ENCODE assay signal across 15 mouse cellular contexts in the genomic region with DNA sequence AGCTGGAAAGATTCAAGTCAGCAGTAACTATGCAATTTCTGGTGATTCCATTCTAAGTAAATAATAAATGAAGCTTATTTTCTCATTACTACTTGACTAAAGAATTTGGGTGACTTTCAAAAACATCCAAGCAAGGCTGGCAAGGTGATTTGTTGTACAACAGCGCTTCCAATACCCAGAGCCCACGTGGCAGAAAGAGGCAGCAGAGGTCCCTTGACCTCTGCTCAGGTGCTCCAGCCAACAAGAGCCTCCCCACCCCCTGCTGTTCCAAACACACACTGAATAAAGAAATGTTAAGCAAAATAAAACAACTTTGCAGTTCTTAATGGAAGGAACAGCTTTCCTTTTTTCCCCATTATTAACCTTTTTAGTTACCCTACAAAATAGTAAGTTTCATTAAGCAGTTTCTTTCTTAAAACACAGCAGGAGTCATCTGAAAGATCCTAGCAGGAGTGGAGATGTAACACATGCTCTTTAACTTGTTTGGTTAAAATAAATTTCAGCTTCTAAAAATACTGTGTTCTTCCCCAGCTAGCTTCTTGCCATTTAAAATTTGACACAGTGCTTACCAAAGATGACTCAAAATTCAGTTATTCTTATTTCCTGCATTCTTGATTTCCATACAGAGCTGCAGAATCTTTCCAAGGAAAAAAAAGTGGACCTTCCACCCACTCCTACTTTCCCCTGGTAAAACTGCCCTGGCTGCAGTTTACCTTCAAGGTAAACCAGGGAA.
DNase-seq lines count a peak whose midpoint lies in the region; ATAC-seq and TF ChIP-seq lines count a peak whose summit lies in the region.
"Had no signal": no experiment of that assay in that cellular context is flagged by ENCODE, and none has a peak within 500 bp of the region (broad histone marks: within the 10 kb centered on the region; RNA-seq: fewer than 3 reads in every experiment).

No protein-coding gene starts in this region.

- H3K4me2 ChIP-seq in kidney, embryonic 14.5 days (replicated peaks; ENCODE audit: low read depth, low read length) = no peak overlapping the region
- no peak overlapping the region for H3K4me2 ChIP-seq in liver, embryonic 16.5 days (ENCODE audit: low read depth, low read length)
- H3K4me2 ChIP-seq: forebrain, embryonic 12.5 days; hindbrain, embryonic 15.5 days had no signal

- TF ChIP-seq CTCF in kidney, adult 2 months (conservative IDR thresholded peaks at IDR 0.05; ENCODE audit: insufficient read depth, insufficient read length, low read depth, low read length) = peak; percentile 31; the same call in 1 of the 2 replicates
- TF ChIP-seq CTCF in cortical plate, adult 2 months (IDR thresholded peaks at IDR 0.05; ENCODE audit: extremely low read depth, insufficient read depth, low read length) = no peak

- H3K27ac ChIP-seq in kidney, adult 2 months (ENCODE audit: insufficient read depth, low read depth, low read length) = peak overlapping the region; percentile 77
- no peak overlapping the region for H3K27ac ChIP-seq in kidney, embryonic 14.5 days (ENCODE audit: low read depth, low read length)
- H3K27ac ChIP-seq in cortical plate, adult 2 months (ENCODE audit: insufficient read depth, low read length) = peak overlapping the region; percentile 94
- H3K27ac ChIP-seq in liver, embryonic 16.5 days (ENCODE audit: low read length) = 0 out of 2 replicates have a peak overlapping the region, but pooled peaks have one; percentile 10
- H3K27ac ChIP-seq: forebrain, embryonic 12.5 days; hindbrain, embryonic 15.5 days had no signal

- 25% methylated on average over 2 of the region's 2 CpGs for WGBS in kidney, adult 2 months
- 35% methylated on average over 2 of the region's 2 CpGs for WGBS in kidney, embryonic 14.5 days
- 58% methylated on average over 2 of the region's 2 CpGs for WGBS in liver, embryonic 16.5 days (ENCODE audit: insufficient replicate concordance)

- no peak overlapping the region for H3K4me3 ChIP-seq in kidney, adult 2 months (ENCODE audit: insufficient read depth, low read depth, low read length)
- H3K4me3 ChIP-seq in kidney, embryonic 14.5 days (ENCODE audit: low read length) = no peak overlapping the region
- H3K4me3 ChIP-seq in cortical plate, adult 2 months (ENCODE audit: insufficient read depth, low read length) = no peak overlapping the region
- H3K4me3 ChIP-seq in liver, embryonic 16.5 days (ENCODE audit: low read depth, low read length) = no peak overlapping the region
- H3K4me3 ChIP-seq: forebrain, embryonic 12.5 days; hindbrain, embryonic 15.5 days; megakaryocyte, embryonic 14.5 days had no signal

- no peak for ATAC-seq in kidney, embryonic 14.5 days (ENCODE audit: low FRiP score, low TSS enrichment)
- ATAC-seq in liver, embryonic 16.5 days (ENCODE audit: low read depth) = no peak
- ATAC-seq in erythroblast, adult 5-6 weeks (replicated peaks; ENCODE audit: low FRiP score, poor library complexity, severe bottlenecking) = no peak
- ATAC-seq: midbrain, embryonic 16.5 days had no signal

- TF ChIP-seq POLR2A in kidney, adult 2 months (IDR thresholded peaks at IDR 0.05; ENCODE audit: low read depth, low read length) = no peak
- TF ChIP-seq POLR2A in cortical plate, adult 2 months (IDR thresholded peaks at IDR 0.05; ENCODE audit: extremely low read depth, insufficient read depth, low read length) = no peak

- peaks cover 23% of the 10 kb centered on the region for H3K4me1 ChIP-seq in kidney, adult 2 months (ENCODE audit: control insufficient read depth, insufficient read depth, low read length)
- H3K4me1 ChIP-seq in kidney, embryonic 14.5 days (ENCODE audit: control insufficient read depth, insufficient read depth, low read length) = 0 out of 2 replicates have a peak, but pooled peaks cover 4% of the 10 kb centered on the region
- peaks cover 9% of the 10 kb centered on the region; the same call in 1 of the 2 replicates for H3K4me1 ChIP-seq in cortical plate, adult 2 months (ENCODE audit: control insufficient read depth, insufficient read depth, low read length)
- H3K4me1 ChIP-seq in liver, embryonic 16.5 days (ENCODE audit: control insufficient read depth, low read depth, low read length) = peaks cover 26% of the 10 kb centered on the region
- H3K4me1 ChIP-seq: forebrain, embryonic 12.5 days; hindbrain, embryonic 15.5 days had no signal

- DNase-seq in kidney, adult 2 months = peak; percentile 88
- DNase-seq in ES-CJ7 (ENCODE audit: low read depth, low spot score) = peak; percentile 61
- DNase-seq in cerebellum, adult 9-10 months = no peak
- DNase-seq: cerebellum, adult 11 months; heart, adult 18-20 months; heart, postnatal 10 days; right cerebral cortex, postnatal 14 days had no signal

- peaks cover 4% of the 10 kb centered on the region; the same call in 1 of the 2 replicates for H3K9me3 ChIP-seq in kidney, embryonic 14.5 days (ENCODE audit: control insufficient read depth, low read length)
- H3K9me3 ChIP-seq in liver, embryonic 16.5 days (replicated peaks; ENCODE audit: control insufficient read depth, low read length) = no peaks in the 10 kb centered on the region
- H3K9me3 ChIP-seq: forebrain, embryonic 12.5 days; hindbrain, embryonic 15.5 days had no signal

- H3K36me3 ChIP-seq in kidney, adult 2 months (ENCODE audit: control insufficient read depth, insufficient read depth, low read length) = no peaks in the 10 kb centered on the region
- no peaks in the 10 kb centered on the region for H3K36me3 ChIP-seq in kidney, embryonic 14.5 days (ENCODE audit: control insufficient read depth, insufficient read depth, low read length)
- H3K36me3 ChIP-seq in liver, embryonic 16.5 days (ENCODE audit: control insufficient read depth, insufficient read depth) = no peaks in the 10 kb centered on the region
- H3K36me3 ChIP-seq: forebrain, embryonic 12.5 days; hindbrain, embryonic 15.5 days had no signal

- no peaks in the 10 kb centered on the region for H3K27me3 ChIP-seq in kidney, adult 2 months (replicated peaks; ENCODE audit: control insufficient read depth, insufficient read depth, low read length)
- no peaks in the 10 kb centered on the region for H3K27me3 ChIP-seq in kidney, embryonic 14.5 days (ENCODE audit: control insufficient read depth, insufficient read depth, low read length)
- no peaks in the 10 kb centered on the region for H3K27me3 ChIP-seq in liver, embryonic 16.5 days (ENCODE audit: control insufficient read depth, insufficient read depth, low read depth, low read length)
- H3K27me3 ChIP-seq: forebrain, embryonic 12.5 days; hindbrain, embryonic 15.5 days; megakaryocyte, embryonic 14.5 days had no signal

- H3K9ac ChIP-seq in kidney, embryonic 14.5 days (ENCODE audit: low read depth, low read length) = no peak overlapping the region
- H3K9ac ChIP-seq in liver, embryonic 16.5 days (ENCODE audit: low read depth, low read length) = no peak overlapping the region
- H3K9ac ChIP-seq: forebrain, embryonic 12.5 days; hindbrain, embryonic 15.5 days had no signal
